Mouse (Mus musculus) erythroblast, embryonic 14.5 days (primary cell): ENCODE results near the gene Scaper.

ENCODE experiments used
- GATA1 ChIP-seq: IDR thresholded peaks from 2 replicates; pipeline ENCODE4 v1.6.1; 2012; ENCODE audit warnings: low read length, inconsistent platforms, mixed read lengths
- TAL1 ChIP-seq: IDR thresholded peaks from 3 replicates; pipeline ENCODE4 v1.6.1; 2012; ENCODE audit warnings: low read length, inconsistent platforms, mixed read lengths

DNA sequence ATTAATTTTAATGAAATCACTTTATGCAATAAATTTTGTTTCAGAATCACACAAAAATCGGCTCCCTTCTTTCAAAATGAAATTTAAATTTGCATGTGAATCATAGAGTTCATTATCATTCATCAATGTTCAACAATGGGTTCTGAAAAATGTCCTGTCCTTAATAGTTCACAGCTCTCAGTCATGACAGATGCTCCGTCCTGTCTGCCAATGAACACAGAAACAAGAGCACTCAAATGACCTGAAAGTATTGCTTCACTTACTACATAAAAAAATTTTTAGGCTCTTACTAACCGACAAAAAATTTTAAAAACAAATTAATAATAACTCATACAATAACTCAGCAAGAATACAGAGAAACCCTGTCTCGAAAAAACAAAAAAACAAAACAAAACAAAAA lies 429.2 kb downstream of the Scaper start:
- TF ChIP-seq GATA1 = no peak
- no peak for TF ChIP-seq TAL1
